Mouse (Mus musculus): ENCODE measurements around the gene Carns1. TPM values are rescaled to one million over a fixed set of nuclear protein-coding genes. Genes with fewer than 3 reads are reported as not detected.

The Carns1 gene
- polyA plus RNA-seq (2014; fragmentation: Illumina TruSeq; extraction: RNeasy Lipid Tissue Mini Kit (QIAGEN cat#74804); ENCODE audit: low read depth, low replicate concordance), result 49.6 TPM

DNA sequence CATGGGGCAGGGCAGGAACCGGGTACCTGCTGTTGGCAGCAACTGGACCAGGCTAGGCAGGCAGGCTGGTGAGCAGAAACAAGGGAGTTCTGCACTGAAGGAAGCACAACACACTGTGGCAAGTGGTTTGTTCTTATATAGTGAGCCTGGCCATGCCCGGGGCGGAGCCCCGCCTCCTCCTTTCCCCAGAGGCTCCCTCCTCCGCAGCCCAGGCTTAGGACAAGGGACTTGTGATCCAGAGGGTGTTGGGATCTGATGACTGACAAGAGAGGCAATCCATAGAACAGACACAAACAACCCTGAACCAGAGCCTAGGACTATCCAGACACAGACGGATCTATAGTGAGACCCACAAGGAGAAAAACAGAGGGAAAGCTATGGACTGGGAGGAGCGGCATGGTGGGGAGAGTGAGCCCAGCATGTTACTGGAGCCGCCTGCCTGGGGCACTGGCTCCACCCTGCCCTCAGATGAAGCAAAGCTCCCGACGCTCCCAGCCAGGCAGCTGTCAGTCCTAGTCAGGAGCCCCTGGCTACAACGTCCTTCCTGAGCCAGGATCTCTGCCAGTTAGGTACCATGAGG, at the start of gene Carns1:
Gene Carns1 (minus strand): TSS at position 112 of the 580 bp plus-strand sequence.

DNA sequence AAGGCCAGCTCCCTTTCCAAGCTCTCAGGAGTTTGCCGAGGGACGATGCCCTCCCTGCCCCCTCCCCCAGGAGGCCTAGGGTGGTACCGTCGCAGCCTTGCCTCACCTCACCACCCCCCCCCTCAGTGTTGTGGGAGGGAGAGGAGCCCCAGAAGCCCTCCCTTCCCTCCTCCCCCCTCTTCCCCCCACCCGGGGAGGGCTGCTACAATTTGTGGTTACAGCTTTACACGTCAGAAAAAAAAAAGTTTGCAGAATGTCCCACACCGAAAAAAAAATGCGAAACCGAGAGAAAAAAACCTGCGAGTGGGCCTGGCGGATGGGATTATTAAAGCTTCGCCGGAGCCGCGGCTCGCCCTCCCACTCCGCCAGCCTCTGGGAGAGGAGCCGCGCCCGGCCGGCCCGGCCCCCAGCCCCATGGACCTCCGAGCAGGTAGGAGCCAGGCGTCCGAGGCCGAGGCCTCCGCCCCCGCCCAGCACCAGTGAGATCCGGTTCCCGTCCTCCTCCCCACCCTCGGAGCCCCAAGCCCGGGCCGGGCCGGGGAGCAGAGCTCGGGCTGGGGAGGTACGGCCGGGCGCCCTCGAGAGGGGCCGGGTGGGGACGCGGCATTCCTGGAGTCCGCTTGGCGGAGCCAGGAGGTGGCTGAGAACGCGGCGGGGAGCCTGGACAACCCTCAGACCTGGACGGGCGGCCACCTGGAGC, 38.9 kb upstream of the Carns1 start, which contains the start of the genes Clcf1 and AC109138.7:
Gene Clcf1 (plus strand): TSS at position 168 of the 700 bp plus-strand sequence.
Gene AC109138.7 (plus strand): TSS at position 287 of the 700 bp plus-strand sequence.

DNA sequence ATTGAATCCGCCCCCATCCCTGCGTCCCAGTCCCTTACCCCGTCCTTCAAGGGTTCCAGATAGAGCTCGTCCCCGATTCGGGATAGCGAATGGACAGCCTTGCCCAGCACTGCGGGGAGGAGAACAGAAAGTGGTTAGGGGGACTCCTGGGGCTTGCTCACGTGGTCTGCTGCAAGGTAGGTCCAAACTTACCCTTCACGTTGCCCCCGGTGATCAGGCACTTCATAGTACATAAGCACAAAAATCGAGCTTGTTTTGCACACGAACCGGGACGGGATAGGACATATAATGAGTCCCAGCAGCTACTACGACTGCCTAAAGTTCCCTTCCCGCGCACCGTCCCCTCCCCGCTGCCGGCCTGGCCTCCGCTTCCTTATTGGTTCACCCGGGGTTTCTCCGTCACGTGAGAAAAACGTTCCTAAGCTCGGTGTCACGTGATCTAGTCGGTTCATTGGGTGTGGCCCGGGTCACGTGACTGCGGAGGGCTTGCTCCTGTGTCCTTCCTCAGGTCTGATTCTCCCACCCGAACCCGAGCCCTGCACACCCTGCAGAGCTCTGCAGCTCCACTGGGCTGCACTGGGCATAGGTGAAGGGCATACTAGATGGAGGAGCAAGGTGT, 26.1 kb upstream of the Carns1 start, which contains the start of gene Rad9a:
Gene Rad9a (minus strand): TSS at position 372 of the 619 bp plus-strand sequence.

DNA sequence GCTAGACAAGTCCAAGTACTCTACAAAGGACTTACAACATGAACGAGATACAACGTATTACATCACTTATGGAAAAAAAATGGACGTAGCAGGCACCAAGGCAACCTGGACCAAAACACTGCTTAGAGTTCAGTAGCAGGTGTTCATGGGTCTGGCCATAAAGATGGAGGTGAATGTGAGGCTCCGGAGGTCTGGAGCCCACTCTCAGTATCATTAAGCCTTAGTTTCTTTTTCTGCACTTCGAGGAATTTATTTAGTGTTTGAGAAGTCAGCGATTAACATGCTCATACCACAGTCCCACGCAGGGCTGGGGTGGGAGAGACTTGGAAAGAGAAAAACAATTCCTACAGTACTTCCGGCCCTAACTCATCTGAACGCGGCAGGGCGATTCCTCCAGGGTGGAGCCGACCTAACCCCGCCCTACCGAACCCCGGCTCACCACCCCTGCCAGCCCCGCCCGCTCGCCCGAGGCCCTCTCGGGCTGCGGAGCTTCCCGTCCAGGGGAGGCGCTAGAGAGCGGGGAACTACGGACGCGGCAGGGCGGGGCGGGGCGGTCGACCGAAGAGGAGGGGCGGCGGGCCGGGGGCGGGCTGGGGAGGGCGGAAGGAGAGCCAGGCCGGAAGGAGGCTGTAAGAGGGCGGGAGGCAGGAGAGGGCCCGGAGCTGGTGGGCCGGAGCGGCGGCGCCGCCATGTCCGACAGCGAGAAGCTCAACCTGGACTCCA, 16.4 kb upstream of the Carns1 start, which contains the start of gene Ppp1ca:
Gene Ppp1ca (plus strand): TSS at position 538 of the 723 bp plus-strand sequence.

DNA sequence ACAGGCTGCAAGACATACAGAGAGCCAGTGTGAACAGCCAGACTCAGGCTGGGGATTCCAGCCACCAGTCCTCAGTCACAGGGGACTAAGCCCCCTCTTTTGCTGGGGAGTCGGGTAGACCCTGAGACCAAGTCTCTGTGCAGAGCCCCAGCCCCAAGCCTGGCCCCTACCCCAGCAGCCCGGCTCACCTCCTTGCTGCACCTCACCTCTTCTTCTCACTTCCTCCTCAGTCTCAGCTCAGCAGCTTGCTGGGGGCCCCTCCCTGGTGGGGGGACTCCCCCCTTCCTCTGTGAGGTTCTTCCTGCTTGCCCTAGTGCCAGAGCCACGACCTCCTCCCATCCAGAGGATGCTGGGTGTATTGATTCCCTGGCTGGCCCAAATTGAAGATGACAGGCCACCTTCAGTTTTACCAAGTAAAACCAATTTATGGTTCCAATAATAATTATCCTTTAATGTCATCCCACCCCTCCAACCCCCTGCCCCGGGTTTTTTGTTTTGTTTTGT, 15.6 kb upstream of the Carns1 start, which contains the start of gene Tbc1d10c:
Gene Tbc1d10c (minus strand): TSS at position 454 of the 504 bp plus-strand sequence.

DNA sequence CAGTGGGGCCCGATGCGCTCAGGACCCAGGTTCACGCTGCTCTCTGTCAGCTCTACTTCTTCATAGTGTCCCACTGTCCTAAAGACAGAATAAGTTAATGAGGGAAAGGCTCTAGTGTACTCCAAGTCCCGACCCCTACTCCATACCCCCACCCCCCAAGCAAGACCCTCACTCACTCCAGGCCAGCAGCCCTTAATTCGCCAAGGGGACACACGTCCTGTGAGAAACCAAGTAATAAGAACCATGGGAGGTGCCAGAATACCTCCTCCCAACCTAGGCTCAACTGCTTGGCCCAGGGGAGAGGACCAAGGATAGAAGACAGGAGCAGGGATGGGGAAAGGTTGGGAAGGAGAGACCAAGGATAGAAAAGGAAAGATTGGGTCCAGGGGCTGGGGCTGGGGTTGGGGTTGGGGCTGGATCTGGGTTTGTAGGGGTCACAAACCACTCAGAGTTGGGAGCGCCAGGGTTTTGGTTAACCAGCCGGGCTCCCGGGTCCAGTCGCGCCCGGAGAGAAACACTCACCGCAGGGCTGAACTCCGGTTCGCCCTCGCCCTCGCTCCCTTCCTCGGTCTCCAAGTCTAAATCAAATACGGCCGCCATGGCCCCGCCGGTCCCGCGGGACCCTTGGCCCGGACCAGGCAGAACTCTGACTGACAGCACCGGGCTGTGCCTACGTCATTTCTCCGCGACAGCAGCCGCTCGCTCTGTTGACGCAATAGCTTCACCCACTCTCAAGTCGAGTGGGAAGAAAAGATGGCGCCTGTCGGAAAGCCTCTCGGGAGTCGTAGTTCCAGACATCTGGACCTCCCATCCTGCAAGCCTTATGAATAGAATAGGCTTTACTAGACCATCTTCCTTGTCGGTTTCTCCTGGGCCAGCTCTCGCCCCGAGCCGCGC, 12.4 kb downstream of the Carns1 start, which contains the start of gene Rps6kb2:
Gene Rps6kb2 (minus strand): TSS at position 709 of the 897 bp plus-strand sequence.

DNA sequence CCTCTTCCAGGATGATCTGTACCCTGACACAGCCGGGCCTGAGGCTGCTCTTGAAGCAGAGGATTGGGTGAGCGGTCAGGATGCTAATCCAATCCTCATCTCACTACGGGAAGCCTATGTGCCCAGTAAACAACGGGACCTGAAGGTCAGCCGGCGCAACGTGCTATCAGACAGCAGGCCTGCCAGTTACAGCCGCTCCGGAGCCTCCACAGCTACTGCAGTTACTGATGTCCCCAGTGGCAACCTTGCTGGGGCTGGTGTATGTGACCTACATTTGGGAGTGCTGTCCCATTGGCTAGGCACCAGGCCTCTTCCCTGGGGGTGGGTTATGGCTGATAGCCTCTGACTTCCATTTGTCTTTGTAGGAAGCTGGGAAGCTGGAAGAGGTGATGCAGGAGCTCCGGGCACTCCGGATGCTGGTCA, 22.0 kb downstream of the Carns1 start, which contains the start of gene Ptprcap:
Gene Ptprcap (plus strand): TSS at position 373 of the 423 bp plus-strand sequence.

DNA sequence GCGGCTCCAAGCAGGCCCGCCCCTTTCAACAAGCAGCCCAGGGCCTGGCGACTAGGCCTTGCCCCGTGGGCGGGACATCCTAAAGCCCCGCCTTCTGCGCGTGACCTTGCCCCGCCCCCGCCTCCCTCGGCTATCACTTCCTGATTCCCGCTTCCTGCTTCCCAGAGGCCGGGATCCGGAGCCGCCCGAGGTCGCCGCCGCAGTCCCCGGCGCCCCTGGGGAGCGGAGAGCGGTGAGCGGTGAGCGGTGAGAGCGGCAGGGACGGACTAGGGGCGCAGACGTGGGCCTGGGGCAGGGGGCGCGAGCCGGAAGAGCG, 26.8 kb downstream of the Carns1 start, which contains the start of gene Coro1b:
Gene Coro1b (plus strand): TSS at position 129 of the 316 bp plus-strand sequence.

DNA sequence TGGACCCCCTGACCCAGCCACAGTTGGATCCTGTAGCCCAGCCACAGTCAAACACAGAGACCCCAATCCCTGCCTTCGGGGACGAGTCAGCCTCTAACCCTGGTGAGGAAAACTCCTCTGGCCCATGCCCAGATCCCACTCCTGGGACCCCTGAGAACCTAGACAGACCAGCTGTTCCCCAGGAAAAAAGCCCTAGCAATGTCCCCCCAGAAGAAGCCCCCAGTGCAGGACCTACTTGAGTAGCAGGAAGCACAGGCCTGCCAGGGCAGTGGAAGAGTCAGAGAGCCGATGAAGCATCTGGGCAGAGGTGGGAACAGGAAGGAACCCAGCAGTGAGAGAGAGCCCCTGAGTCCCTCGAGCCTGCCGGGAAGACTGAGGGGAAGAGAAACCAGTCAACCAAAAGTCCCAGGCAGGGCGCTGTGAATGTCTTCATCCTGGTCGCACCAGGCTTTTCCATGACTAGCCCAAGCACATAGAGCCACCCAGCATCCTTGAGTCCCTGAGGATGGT, 31.5 kb downstream of the Carns1 start, which contains the start of gene Cabp4:
Gene Cabp4 (minus strand): TSS at position 275 of the 510 bp plus-strand sequence.

DNA sequence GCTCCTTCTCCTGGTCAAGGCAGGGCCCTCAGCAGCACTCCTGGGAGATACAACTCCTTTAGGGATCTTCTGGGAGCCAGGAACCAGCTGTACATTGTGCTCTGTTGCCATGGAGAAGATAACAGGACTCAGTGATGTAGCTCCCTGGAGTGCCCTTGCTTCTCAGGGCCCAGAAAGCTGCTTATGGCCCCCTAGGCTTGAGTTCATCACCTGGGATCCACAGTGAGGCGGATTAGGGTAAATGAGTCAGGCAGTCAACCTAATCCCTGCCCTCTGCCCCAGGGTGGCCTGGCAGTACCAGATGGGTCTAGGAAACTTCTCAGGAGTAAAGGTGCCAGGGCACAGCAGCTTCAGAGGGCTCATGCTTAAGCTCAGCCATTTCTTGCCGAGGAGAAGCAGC, 35.8 kb downstream of the Carns1 start, which contains the start of gene Gpr152:
Gene Gpr152 (plus strand): TSS at position 342 of the 400 bp plus-strand sequence.

DNA sequence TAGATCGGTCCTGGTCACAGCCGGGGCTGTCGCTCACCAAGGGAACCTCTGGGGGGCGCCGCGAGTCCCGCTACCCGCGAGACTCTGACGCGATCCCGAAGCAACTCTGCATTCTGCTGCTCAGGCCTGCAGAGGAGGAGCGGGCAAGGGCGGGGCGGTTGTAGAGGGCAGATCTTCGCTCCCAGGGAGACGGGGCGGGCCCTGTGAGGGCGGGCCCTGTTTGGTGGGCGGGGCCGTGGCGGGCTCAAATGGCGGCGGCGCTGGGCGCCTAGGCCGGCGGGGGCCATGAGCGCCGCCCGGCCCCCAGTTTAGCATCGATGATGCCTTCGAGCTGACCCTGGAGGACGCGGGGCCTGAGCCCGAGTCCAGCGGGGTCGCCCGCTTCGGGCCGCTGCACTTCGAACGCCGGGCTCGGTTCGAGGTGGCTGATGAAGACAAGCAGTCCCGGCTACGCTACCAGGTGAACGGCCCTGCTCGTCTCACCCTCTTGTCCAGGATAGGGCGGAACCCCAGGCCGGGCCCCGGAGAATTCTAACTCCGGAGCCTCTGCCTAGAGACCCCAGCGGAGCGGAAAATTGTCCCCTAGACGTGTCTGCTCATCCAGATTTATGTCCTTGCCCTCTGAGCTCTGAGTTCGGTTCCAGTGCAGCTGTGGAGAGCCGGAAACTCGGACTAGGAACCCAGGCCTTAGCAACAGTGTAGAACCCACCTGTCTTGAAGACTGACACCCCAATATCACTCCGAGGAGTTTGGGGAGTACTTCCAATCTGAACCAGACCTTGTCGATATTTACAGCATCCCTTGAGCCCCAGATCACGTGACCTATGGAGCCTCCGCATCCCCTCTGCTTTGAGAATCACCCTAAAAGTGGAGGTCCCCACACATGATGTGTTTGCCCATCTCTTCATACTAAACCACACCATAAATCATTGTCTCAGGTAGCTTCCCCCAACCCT, 49.3 kb downstream of the Carns1 start, which contains the start of gene Aip:
Gene Aip (minus strand): TSS at position 118 of the 956 bp plus-strand sequence.

Other genes starting within 250 kb of the Carns1 start
- gene Aldh3b1, start 245.7 kb downstream of the Carns1 start, polyA plus RNA-seq (2014; fragmentation: Illumina TruSeq; extraction: RNeasy Lipid Tissue Mini Kit (QIAGEN cat#74804); ENCODE audit: low read depth, low replicate concordance), result 2.2 TPM
- 19.0 TPM for gene Unc93b1, start 240.3 kb downstream of the Carns1 start, polyA plus RNA-seq (2014; fragmentation: Illumina TruSeq; extraction: RNeasy Lipid Tissue Mini Kit (QIAGEN cat#74804); ENCODE audit: low read depth, low replicate concordance)
- gene Aldh3b3, start 216.8 kb downstream of the Carns1 start, polyA plus RNA-seq (2014; fragmentation: Illumina TruSeq; extraction: RNeasy Lipid Tissue Mini Kit (QIAGEN cat#74804); ENCODE audit: low read depth, low replicate concordance), result 2.3 TPM
- 0.37 TPM for gene Aldh3b2, start 203.2 kb downstream of the Carns1 start, polyA plus RNA-seq (2014; fragmentation: Illumina TruSeq; extraction: RNeasy Lipid Tissue Mini Kit (QIAGEN cat#74804); ENCODE audit: low read depth, low replicate concordance)
- 51.1 TPM for gene Acy3, start 188.9 kb downstream of the Carns1 start, polyA plus RNA-seq (2014; fragmentation: Illumina TruSeq; extraction: RNeasy Lipid Tissue Mini Kit (QIAGEN cat#74804); ENCODE audit: low read depth, low replicate concordance)
- gene Tbx10, start 182.7 kb downstream of the Carns1 start, polyA plus RNA-seq (2014; fragmentation: Illumina TruSeq; extraction: RNeasy Lipid Tissue Mini Kit (QIAGEN cat#74804); ENCODE audit: low read depth, low replicate concordance), result not detected
- gene Nudt8, start 174.9 kb downstream of the Carns1 start, polyA plus RNA-seq (2014; fragmentation: Illumina TruSeq; extraction: RNeasy Lipid Tissue Mini Kit (QIAGEN cat#74804); ENCODE audit: low read depth, low replicate concordance), result 167 TPM
- gene Gm49405, start 174.9 kb downstream of the Carns1 start, polyA plus RNA-seq (2014; fragmentation: Illumina TruSeq; extraction: RNeasy Lipid Tissue Mini Kit (QIAGEN cat#74804); ENCODE audit: low read depth, low replicate concordance), result 9.5 TPM
- gene Doc2g, start 172.2 kb downstream of the Carns1 start, polyA plus RNA-seq (2014; fragmentation: Illumina TruSeq; extraction: RNeasy Lipid Tissue Mini Kit (QIAGEN cat#74804); ENCODE audit: low read depth, low replicate concordance), result 265 TPM
- 979 TPM for gene Ndufv1, start 162.7 kb downstream of the Carns1 start, polyA plus RNA-seq (2014; fragmentation: Illumina TruSeq; extraction: RNeasy Lipid Tissue Mini Kit (QIAGEN cat#74804); ENCODE audit: low read depth, low replicate concordance)
- 343 TPM for gene Gstp1, start 137.5 kb downstream of the Carns1 start, polyA plus RNA-seq (2014; fragmentation: Illumina TruSeq; extraction: RNeasy Lipid Tissue Mini Kit (QIAGEN cat#74804); ENCODE audit: low read depth, low replicate concordance)
- gene Gstp2, start 129.5 kb downstream of the Carns1 start, polyA plus RNA-seq (2014; fragmentation: Illumina TruSeq; extraction: RNeasy Lipid Tissue Mini Kit (QIAGEN cat#74804); ENCODE audit: low read depth, low replicate concordance), result 33.1 TPM
- not detected for gene Gstp3, start 115.9 kb downstream of the Carns1 start, polyA plus RNA-seq (2014; fragmentation: Illumina TruSeq; extraction: RNeasy Lipid Tissue Mini Kit (QIAGEN cat#74804); ENCODE audit: low read depth, low replicate concordance)
- not detected for gene Cabp2, start 93.9 kb downstream of the Carns1 start, polyA plus RNA-seq (2014; fragmentation: Illumina TruSeq; extraction: RNeasy Lipid Tissue Mini Kit (QIAGEN cat#74804); ENCODE audit: low read depth, low replicate concordance)
- 40.5 TPM for gene Cdk2ap2, start 78.3 kb downstream of the Carns1 start, polyA plus RNA-seq (2014; fragmentation: Illumina TruSeq; extraction: RNeasy Lipid Tissue Mini Kit (QIAGEN cat#74804); ENCODE audit: low read depth, low replicate concordance)
- gene Pitpnm1, start 75.5 kb downstream of the Carns1 start, polyA plus RNA-seq (2014; fragmentation: Illumina TruSeq; extraction: RNeasy Lipid Tissue Mini Kit (QIAGEN cat#74804); ENCODE audit: low read depth, low replicate concordance), result 21.9 TPM
- 71.4 TPM for gene Aip, start 49.6 kb downstream of the Carns1 start, polyA plus RNA-seq (2014; fragmentation: Illumina TruSeq; extraction: RNeasy Lipid Tissue Mini Kit (QIAGEN cat#74804); ENCODE audit: low read depth, low replicate concordance)
- not detected for gene Gpr152, start 35.7 kb downstream of the Carns1 start, polyA plus RNA-seq (2014; fragmentation: Illumina TruSeq; extraction: RNeasy Lipid Tissue Mini Kit (QIAGEN cat#74804); ENCODE audit: low read depth, low replicate concordance)
- not detected for gene Cabp4, start 31.4 kb downstream of the Carns1 start, polyA plus RNA-seq (2014; fragmentation: Illumina TruSeq; extraction: RNeasy Lipid Tissue Mini Kit (QIAGEN cat#74804); ENCODE audit: low read depth, low replicate concordance)
- gene Coro1b, start 26.9 kb downstream of the Carns1 start, polyA plus RNA-seq (2014; fragmentation: Illumina TruSeq; extraction: RNeasy Lipid Tissue Mini Kit (QIAGEN cat#74804); ENCODE audit: low read depth, low replicate concordance), result 54.9 TPM
- gene Ptprcap, start 21.9 kb downstream of the Carns1 start, polyA plus RNA-seq (2014; fragmentation: Illumina TruSeq; extraction: RNeasy Lipid Tissue Mini Kit (QIAGEN cat#74804); ENCODE audit: low read depth, low replicate concordance), result 1.1 TPM
- 26.9 TPM for gene Rps6kb2, start 12.1 kb downstream of the Carns1 start, polyA plus RNA-seq (2014; fragmentation: Illumina TruSeq; extraction: RNeasy Lipid Tissue Mini Kit (QIAGEN cat#74804); ENCODE audit: low read depth, low replicate concordance)
- 22.6 TPM for gene Tbc1d10c, start 15.8 kb upstream of the Carns1 start, polyA plus RNA-seq (2014; fragmentation: Illumina TruSeq; extraction: RNeasy Lipid Tissue Mini Kit (QIAGEN cat#74804); ENCODE audit: low read depth, low replicate concordance)
- 318 TPM for gene Ppp1ca, start 16.6 kb upstream of the Carns1 start, polyA plus RNA-seq (2014; fragmentation: Illumina TruSeq; extraction: RNeasy Lipid Tissue Mini Kit (QIAGEN cat#74804); ENCODE audit: low read depth, low replicate concordance)
- 6.4 TPM for gene Rad9a, start 26.2 kb upstream of the Carns1 start, polyA plus RNA-seq (2014; fragmentation: Illumina TruSeq; extraction: RNeasy Lipid Tissue Mini Kit (QIAGEN cat#74804); ENCODE audit: low read depth, low replicate concordance)
- 3.0 TPM for gene Clcf1, start 38.8 kb upstream of the Carns1 start, polyA plus RNA-seq (2014; fragmentation: Illumina TruSeq; extraction: RNeasy Lipid Tissue Mini Kit (QIAGEN cat#74804); ENCODE audit: low read depth, low replicate concordance)
- gene AC109138.7, start 38.9 kb upstream of the Carns1 start, polyA plus RNA-seq (2014; fragmentation: Illumina TruSeq; extraction: RNeasy Lipid Tissue Mini Kit (QIAGEN cat#74804); ENCODE audit: low read depth, low replicate concordance), result not detected
- 21.7 TPM for gene Pold4, start 56.4 kb upstream of the Carns1 start, polyA plus RNA-seq (2014; fragmentation: Illumina TruSeq; extraction: RNeasy Lipid Tissue Mini Kit (QIAGEN cat#74804); ENCODE audit: low read depth, low replicate concordance)
- gene Ssh3, start 93.7 kb upstream of the Carns1 start, polyA plus RNA-seq (2014; fragmentation: Illumina TruSeq; extraction: RNeasy Lipid Tissue Mini Kit (QIAGEN cat#74804); ENCODE audit: low read depth, low replicate concordance), result 11.7 TPM
- 0.97 TPM for gene Ankrd13d, start 107.7 kb upstream of the Carns1 start, polyA plus RNA-seq (2014; fragmentation: Illumina TruSeq; extraction: RNeasy Lipid Tissue Mini Kit (QIAGEN cat#74804); ENCODE audit: low read depth, low replicate concordance)
- gene Grk2, start 130.7 kb upstream of the Carns1 start, polyA plus RNA-seq (2014; fragmentation: Illumina TruSeq; extraction: RNeasy Lipid Tissue Mini Kit (QIAGEN cat#74804); ENCODE audit: low read depth, low replicate concordance), result 50.7 TPM
- gene Kdm2a, start 222.8 kb upstream of the Carns1 start, polyA plus RNA-seq (2014; fragmentation: Illumina TruSeq; extraction: RNeasy Lipid Tissue Mini Kit (QIAGEN cat#74804); ENCODE audit: low read depth, low replicate concordance), result 33.8 TPM

Data from heart, adult 10 weeks (tissue).